In genomic region chr3:80293485-80293884, GRCm38 (mm10) we compare ENCODE assay signal across 13 mouse cellular contexts.
"Had no signal": no experiment of that assay in that cellular context is flagged by ENCODE, and none has a peak within 500 bp of the region (broad histone marks: within the 10 kb centered on the region; RNA-seq: fewer than 3 reads in every experiment).

No protein-coding gene starts in this region.

- H3K4me2 ChIP-seq: limb, embryonic 12.5 days; neural tube, embryonic 12.5 days had no signal

- H3K27me3 ChIP-seq: limb, embryonic 12.5 days; neural tube, embryonic 12.5 days had no signal

- H3K4me1 ChIP-seq: limb, embryonic 12.5 days; neural tube, embryonic 12.5 days had no signal

- ATAC-seq: intestine, postnatal 0 days had no signal

- H3K9ac ChIP-seq: limb, embryonic 12.5 days; liver, embryonic 14.5 days; neural tube, embryonic 12.5 days had no signal

- H3K4me3 ChIP-seq: left cerebral cortex, adult 2 months; limb, embryonic 12.5 days; neural tube, embryonic 12.5 days had no signal

- DNase-seq: kidney, adult 8-10 months; kidney, postnatal 25 days; lung, adult 18-20 months; retina, postnatal 1 day; right cerebral cortex, postnatal 4 days; spleen, adult 18-20 months; thymus, adult 18-20 months; thymus, postnatal 14 days had no signal

- H3K36me3 ChIP-seq: limb, embryonic 12.5 days; neural tube, embryonic 12.5 days had no signal

- H3K27ac ChIP-seq: left cerebral cortex, adult 2 months; limb, embryonic 12.5 days; liver, embryonic 14.5 days; neural tube, embryonic 12.5 days had no signal

- H3K9me3 ChIP-seq: limb, embryonic 12.5 days; neural tube, embryonic 12.5 days had no signal
